Mouse (Mus musculus): ENCODE measurements around the gene Sertad1.
A peak's percentile ranks its signal among the peaks of the same experiment; 100 is the strongest.
"Not testable (repeated sequence)": the region's sequence is repeated elsewhere in the genome, so short reads cannot be mapped to it uniquely, and the experiment has no call there.

The Sertad1 gene

GRCm38 (mm10) chr7:27473835-27474489, 12.7 kb upstream of the Sertad1 start:
- no peak for DNase-seq

- DNase-seq, result peak; percentile 94 to 98
These were observed 12.2 kb upstream of the Sertad1 start for GRCm38 (mm10) chr7:27474490-27474954.

GRCm38 (mm10) chr7:27475596-27475995, 11.1 kb upstream of the Sertad1 start:
- DNase-seq, result no peak

GRCm38 (mm10) chr7:27476098-27476635, 10.5 kb upstream of the Sertad1 start:
- DNase-seq, result no peak

GRCm38 (mm10) chr7:27478561-27478960, 8.1 kb upstream of the Sertad1 start:
- no peak for DNase-seq

- DNase-seq, result no peak
These were observed 7.0 kb upstream of the Sertad1 start for GRCm38 (mm10) chr7:27479750-27480149.

- DNase-seq, result no peak
These were observed 6.2 kb upstream of the Sertad1 start for GRCm38 (mm10) chr7:27480506-27480905.

GRCm38 (mm10) chr7:27480927-27481626, 5.6 kb upstream of the Sertad1 start:
- peak in 1 of 2 experiments; percentile 22 for DNase-seq

- peak; percentile 80 to 86 for DNase-seq
These were observed 5.1 kb upstream of the Sertad1 start for GRCm38 (mm10) chr7:27481627-27481969.

- DNase-seq, result no peak
These were observed 2.9 kb upstream of the Sertad1 start for GRCm38 (mm10) chr7:27483860-27484259.

- no peak for DNase-seq
These were observed 474 bp upstream of the Sertad1 start for GRCm38 (mm10) chr7:27486102-27486769.

- DNase-seq, result peak; percentile 63 to 81
These were observed 1.1 kb downstream of the Sertad1 start for GRCm38 (mm10) chr7:27487740-27488268.

- peak in 1 of 2 experiments; percentile 50 for DNase-seq
These were observed 2.7 kb downstream of the Sertad1 start for GRCm38 (mm10) chr7:27489270-27489869.

GRCm38 (mm10) chr7:27490227-27490542, 3.5 kb downstream of the Sertad1 start:
- DNase-seq, result no peak

GRCm38 (mm10) chr7:27490543-27491329, 4.0 kb downstream of the Sertad1 start:
- DNase-seq, result peak; percentile 94 to 97

GRCm38 (mm10) chr7:27491856-27492255, 5.1 kb downstream of the Sertad1 start:
- DNase-seq, result peak in 1 of 2 experiments; percentile 24

- no peak for DNase-seq
These were observed 6.3 kb downstream of the Sertad1 start for GRCm38 (mm10) chr7:27493022-27493421.

GRCm38 (mm10) chr7:27493450-27493849, 6.7 kb downstream of the Sertad1 start:
- DNase-seq, result no peak

- DNase-seq, result not testable (repeated sequence)
These were observed 8.1 kb downstream of the Sertad1 start for GRCm38 (mm10) chr7:27494659-27495367.

GRCm38 (mm10) chr7:27499036-27499435, 12.3 kb downstream of the Sertad1 start, which contains the start of gene Prx:
TSS of gene Prx (plus strand) at chr7:27499324.
- DNase-seq, result no peak

GRCm38 (mm10) chr7:27501620-27502019, 14.9 kb downstream of the Sertad1 start:
- DNase-seq, result no peak
